Mouse (Mus musculus): ENCODE measurements at regions not wholly inside any gene's neighbourhood (a gene's known extent, or its start where the extent isn't known, plus 50 kb on each side); places are given as distances from the start of the nearest gene placed in this dataset.

DNA sequence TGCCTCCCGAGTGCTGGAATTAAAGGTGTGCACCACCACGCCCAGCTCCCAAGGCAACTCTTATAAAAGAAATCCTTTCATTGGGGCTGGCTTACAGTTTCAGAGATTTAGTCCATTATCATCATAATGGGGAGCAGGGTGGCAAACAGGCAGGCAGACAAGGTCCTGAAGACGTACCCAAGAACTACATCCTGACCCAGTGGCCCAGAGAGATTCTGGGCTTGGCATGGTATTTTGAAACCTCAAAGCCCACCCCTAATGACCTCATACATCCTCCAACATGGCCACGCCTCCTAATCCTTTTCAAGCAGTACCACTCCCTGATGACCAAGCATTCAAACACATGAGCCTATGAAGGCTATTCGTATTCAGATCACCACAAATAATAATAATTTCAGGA lies 98.2 kb upstream of the Rpl38 start:
- no peaks in the 10 kb centered on the region for H3K9me3 ChIP-seq (ENCODE audit: control insufficient read depth, insufficient read depth, low read depth, low read length)
- H3K9ac ChIP-seq (ENCODE audit: insufficient read depth, low read depth, low read length, poor library complexity, severe bottlenecking): no peak overlapping the region
- no peak overlapping the region for H3K4me3 ChIP-seq (ENCODE audit: insufficient read depth in 1 of 2, low read depth in 1 of 2, low read length in 2 of 2, poor library complexity in 1 of 2, severe bottlenecking in 1 of 2)
- TF ChIP-seq ZNF384 (IDR thresholded peaks at IDR 0.05; ENCODE audit: low read depth, low read length): no peak
- H3K4me1 ChIP-seq (ENCODE audit: control insufficient read depth in 2 of 2, insufficient read depth in 2 of 2, low read length in 2 of 2, poor library complexity in 1 of 2): peaks cover 2 to 22% of the 10 kb centered on the region in 2 experiments; a peak in 3 of 4 replicates
- peak overlapping the region; percentile 81 for H3K27ac ChIP-seq (ENCODE audit: insufficient read depth, low read depth, low read length, poor library complexity, severe bottlenecking)
- no peaks in the 10 kb centered on the region for H3K36me3 ChIP-seq (ENCODE audit: control insufficient read depth, insufficient read depth, low read length, poor library complexity, severe bottlenecking)
- in situ Hi-C loops (cut with MboI; ENCODE audit: low sequenced_read_pairs in 2 of 2, unreplicated experiment in 2 of 2): no loop called here
- no peak for DNase-seq (ENCODE audit: low read depth, low spot score)

DNA sequence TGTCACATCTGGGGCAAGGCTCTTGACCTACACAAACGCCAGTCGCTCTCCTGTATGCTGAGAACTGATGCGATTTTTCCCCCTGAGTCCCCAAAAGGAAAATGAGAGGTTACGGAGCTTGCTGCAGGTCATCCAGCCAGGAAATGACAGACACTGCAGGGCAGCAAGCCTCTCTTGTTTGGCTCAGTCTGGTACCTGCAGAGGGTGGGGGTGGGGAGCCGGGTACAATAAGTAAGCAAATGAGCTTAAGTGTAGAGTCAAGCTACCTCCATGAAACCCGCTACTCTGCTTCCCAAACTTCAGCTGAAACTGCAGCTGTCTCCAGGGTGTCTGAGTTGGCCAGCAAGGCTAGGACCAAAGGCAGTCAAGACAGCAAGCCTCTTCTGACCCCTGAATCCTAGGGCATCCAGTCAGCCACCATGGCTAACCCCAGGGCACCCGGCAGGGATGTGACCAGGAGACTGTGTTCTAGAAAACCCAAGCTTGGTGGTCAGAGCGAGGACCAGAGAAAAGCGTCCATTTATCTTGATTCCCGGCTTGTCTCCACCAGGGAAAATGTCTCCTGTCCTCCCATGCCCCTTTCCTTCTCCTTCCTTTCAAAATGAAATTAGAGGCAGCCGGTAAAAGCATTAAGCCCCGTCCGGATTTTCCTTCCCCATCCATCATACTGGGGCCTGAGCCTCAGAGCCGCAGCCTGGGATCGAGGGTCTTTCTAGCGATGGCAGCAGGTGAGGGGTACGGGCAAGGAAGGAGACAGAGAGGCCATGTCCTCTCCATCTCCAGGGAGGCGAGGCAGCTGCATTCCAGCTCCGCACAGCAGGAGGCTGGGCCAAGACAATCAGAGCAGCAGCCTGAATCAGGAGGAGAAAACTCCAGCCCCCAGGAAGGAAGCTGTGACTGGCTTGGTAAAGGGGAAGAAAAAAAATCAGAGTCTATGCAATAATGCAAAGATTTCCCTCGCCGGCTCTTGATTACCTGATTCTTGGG lies 100.2 kb upstream of the Rpl38 start:
- H3K36me3 ChIP-seq (ENCODE audit: control insufficient read depth, insufficient read depth, low read length, poor library complexity, severe bottlenecking): no peaks in the 10 kb centered on the region
- H3K9me3 ChIP-seq (ENCODE audit: control insufficient read depth, insufficient read depth, low read depth, low read length): no peaks in the 10 kb centered on the region
- H3K4me1 ChIP-seq (ENCODE audit: control insufficient read depth in 2 of 2, insufficient read depth in 2 of 2, low read length in 2 of 2, poor library complexity in 1 of 2): peaks cover 2 to 22% of the 10 kb centered on the region in 2 experiments; a peak in 3 of 4 replicates
- in situ Hi-C loops (cut with MboI; ENCODE audit: low sequenced_read_pairs in 2 of 2, unreplicated experiment in 2 of 2): no loop called here
- 0 out of 2 replicates have a peak, but pooled peaks have one; percentile 31 for TF ChIP-seq ZNF384 (IDR thresholded peaks at IDR 0.05; ENCODE audit: low read depth, low read length)
- no peak for TF ChIP-seq HCFC1 (IDR thresholded peaks at IDR 0.05; ENCODE audit: borderline replicate concordance, insufficient read depth, low read length)
- peak overlapping the region; percentile 86 for H3K27ac ChIP-seq (ENCODE audit: insufficient read depth, low read depth, low read length, poor library complexity, severe bottlenecking)
- peak overlapping the region; percentile 46; the same call in 1 of the 2 replicates for H3K9ac ChIP-seq (ENCODE audit: insufficient read depth, low read depth, low read length, poor library complexity, severe bottlenecking)
- DNase-seq (ENCODE audit: low read depth, low spot score): no peak
- H3K4me3 ChIP-seq (ENCODE audit: insufficient read depth in 1 of 2, low read depth in 1 of 2, low read length in 2 of 2, poor library complexity in 1 of 2, severe bottlenecking in 1 of 2): peak overlapping the region; percentile 34 to 49; a peak in 3 of 4 replicates

DNA sequence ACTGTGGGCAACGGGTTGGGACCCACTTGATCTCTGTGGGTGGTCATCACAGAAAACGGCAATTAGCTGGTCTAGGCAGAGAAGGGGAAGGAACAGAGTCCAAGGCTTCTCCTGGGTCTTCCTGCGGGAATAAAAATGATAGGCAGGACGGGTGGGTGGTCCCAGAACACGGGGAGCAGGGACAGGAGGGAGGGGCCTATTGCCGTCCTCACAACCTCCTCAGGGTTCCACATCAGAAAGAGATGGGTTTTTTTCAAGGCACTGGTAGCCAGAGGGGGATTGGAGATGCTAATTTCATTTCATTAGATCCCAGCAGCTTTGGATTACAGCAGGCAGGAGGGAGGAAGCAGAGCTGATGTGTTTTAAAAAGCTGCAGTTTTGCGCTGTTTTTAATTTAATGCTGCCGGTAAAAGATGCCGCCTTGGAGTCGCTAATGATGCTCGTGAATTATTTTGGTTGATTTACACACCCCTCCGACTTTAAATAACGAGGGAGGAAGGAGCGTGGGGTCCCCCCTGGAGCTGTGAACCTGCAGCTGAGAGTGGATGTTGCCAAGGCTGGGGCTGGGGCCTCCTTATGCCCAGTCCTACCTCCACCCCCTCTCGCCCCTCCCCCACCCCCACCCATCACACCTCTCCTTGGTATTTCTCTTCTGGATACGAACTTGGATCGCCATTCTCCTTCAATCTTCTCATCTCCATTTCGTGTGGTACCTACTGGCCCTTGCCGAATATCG lies 101.1 kb upstream of the Rpl38 start:
- TF ChIP-seq HCFC1 (IDR thresholded peaks at IDR 0.05; ENCODE audit: borderline replicate concordance, insufficient read depth, low read length): no peak
- no peak for TF ChIP-seq ZC3H11A (IDR thresholded peaks at IDR 0.05; ENCODE audit: borderline replicate concordance, low read depth, low read length)
- no peak for TF ChIP-seq ZNF384 (IDR thresholded peaks at IDR 0.05; ENCODE audit: low read depth, low read length)
- TF ChIP-seq MAFK (IDR thresholded peaks at IDR 0.05; ENCODE audit: insufficient read depth, low read depth, low read length): no peak
- TF ChIP-seq CHD2 (IDR thresholded peaks at IDR 0.05; ENCODE audit: low read depth, low read length): no peak
- Histone ChIP-seq H3K36me3 (ENCODE audit: control insufficient read depth, insufficient read depth, low read length, poor library complexity, severe bottlenecking) (no peaks in the 10 kb centered on the region), H3K27ac (ENCODE audit: insufficient read depth, low read depth, low read length, poor library complexity, severe bottlenecking) (peak overlapping the region; percentile 53; the same call in 1 of the 2 replicates), H3K9me3 (ENCODE audit: control insufficient read depth, insufficient read depth, low read depth, low read length) (no peaks in the 10 kb centered on the region), H3K4me3 (ENCODE audit: insufficient read depth in 1 of 2, low read depth in 1 of 2, low read length in 2 of 2, poor library complexity in 1 of 2, severe bottlenecking in 1 of 2) (peak overlapping the region; percentile 18 to 49; a peak in 3 of 4 replicates), H3K9ac (ENCODE audit: insufficient read depth, low read depth, low read length, poor library complexity, severe bottlenecking) (peak overlapping the region; percentile 38; the same call in 1 of the 2 replicates), H3K4me1 (ENCODE audit: control insufficient read depth in 2 of 2, insufficient read depth in 2 of 2, low read length in 2 of 2, poor library complexity in 1 of 2) (peaks cover 4 to 22% of the 10 kb centered on the region in 2 experiments; a peak in 3 of 4 replicates)
- no peak for DNase-seq (ENCODE audit: low read depth, low spot score)
- in situ Hi-C loops (cut with MboI; ENCODE audit: low sequenced_read_pairs in 2 of 2, unreplicated experiment in 2 of 2): no loop called here

DNA sequence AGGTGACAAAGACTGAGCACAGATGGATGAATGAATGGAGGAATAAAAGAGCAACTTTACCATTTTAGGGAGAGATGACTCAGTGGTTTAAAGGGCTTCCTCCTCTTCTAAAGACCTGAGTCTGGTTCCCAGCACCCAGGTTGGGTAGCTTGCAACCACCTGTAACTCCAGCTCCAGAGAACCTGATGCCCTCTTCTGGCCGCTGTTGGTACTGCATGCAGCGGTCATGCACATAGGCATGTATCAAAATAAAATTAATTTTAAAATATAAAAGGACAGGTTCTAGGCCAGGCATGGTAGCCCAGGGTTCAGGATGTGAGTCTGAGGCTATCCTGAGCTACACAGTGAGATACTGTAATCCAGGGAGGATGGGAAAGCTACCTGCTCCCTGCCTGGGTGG lies 103.4 kb upstream of the Rpl38 start:
- Histone ChIP-seq H3K9ac (ENCODE audit: insufficient read depth, low read depth, low read length, poor library complexity, severe bottlenecking) (no peak overlapping the region), H3K4me1 (ENCODE audit: control insufficient read depth in 2 of 2, insufficient read depth in 2 of 2, low read length in 2 of 2, poor library complexity in 1 of 2) (peaks cover 7 to 12% of the 10 kb centered on the region in 2 experiments; a peak in 3 of 4 replicates), H3K9me3 (ENCODE audit: control insufficient read depth, insufficient read depth, low read depth, low read length) (no peaks in the 10 kb centered on the region), H3K4me3 (ENCODE audit: insufficient read depth in 1 of 2, low read depth in 1 of 2, low read length in 2 of 2, poor library complexity in 1 of 2, severe bottlenecking in 1 of 2) (no peak overlapping the region), H3K36me3 (ENCODE audit: control insufficient read depth, insufficient read depth, low read length, poor library complexity, severe bottlenecking) (no peaks in the 10 kb centered on the region), H3K27ac (ENCODE audit: insufficient read depth, low read depth, low read length, poor library complexity, severe bottlenecking) (no peak overlapping the region)
- in situ Hi-C loops (cut with MboI; ENCODE audit: low sequenced_read_pairs in 2 of 2, unreplicated experiment in 2 of 2): no loop called here
- no peak for DNase-seq (ENCODE audit: low read depth, low spot score)
- TF ChIP-seq CHD2 (IDR thresholded peaks at IDR 0.05; ENCODE audit: low read depth, low read length) (no peak), ZNF384 (IDR thresholded peaks at IDR 0.05; ENCODE audit: low read depth, low read length) (no peak), HCFC1 (IDR thresholded peaks at IDR 0.05; ENCODE audit: borderline replicate concordance, insufficient read depth, low read length) (no peak), ZC3H11A (IDR thresholded peaks at IDR 0.05; ENCODE audit: borderline replicate concordance, low read depth, low read length) (no peak), MAFK (IDR thresholded peaks at IDR 0.05; ENCODE audit: insufficient read depth, low read depth, low read length) (no peak)

Data from ES-E14 (cell line).